Mouse (Mus musculus) G1E (cell line): ENCODE data around the gene Slc24a3.

ENCODE experiments used
- CTCF ChIP-seq: IDR thresholded peaks from 2 replicates; pipeline ENCODE4 v1.5.1; 2012; ENCODE audit warnings: low read depth, low read length, inconsistent platforms, mixed read lengths
- GATA1 ChIP-seq: IDR thresholded peaks from 2 replicates; pipeline ENCODE4 v1.6.1; 2012; ENCODE audit warnings: borderline replicate concordance, low read length, inconsistent platforms, mixed read lengths
- GATA2 ChIP-seq: IDR thresholded peaks from 2 replicates; pipeline ENCODE4 v1.6.1; 2012; ENCODE audit warnings: low read depth, low read length, inconsistent platforms, borderline replicate concordance
- POLR2AphosphoS5 ChIP-seq: IDR thresholded peaks from 2 replicates; pipeline ENCODE4 v1.6.1; 2012; ENCODE audit warnings: low read depth, low read length, inconsistent platforms; ENCODE audit not compliant: insufficient replicate concordance
- TAL1 ChIP-seq: conservative IDR thresholded peaks from 2 replicates; pipeline ENCODE4 v1.6.1; 2012; ENCODE audit warnings: low read depth, low read length, inconsistent platforms, mixed read lengths

DNA sequence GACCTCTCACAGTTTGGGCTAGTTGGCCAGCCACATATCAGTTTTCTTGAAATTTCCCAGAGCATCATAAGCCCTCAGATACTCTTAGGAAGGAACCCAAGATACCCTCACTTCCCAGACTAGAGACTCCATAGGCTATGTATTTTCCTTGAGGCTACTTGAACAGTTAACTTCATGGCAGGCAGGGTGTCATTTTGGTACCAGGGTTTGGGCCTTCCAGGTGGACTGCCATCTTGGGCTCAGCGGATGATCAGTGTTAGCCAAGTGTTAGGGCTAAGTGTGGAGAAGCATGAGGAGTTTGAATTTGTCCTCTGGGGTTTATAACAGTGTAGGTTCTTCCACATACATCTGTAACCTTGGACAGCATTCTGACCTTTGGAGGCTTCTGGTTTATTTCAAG, 124.6 kb downstream of the Slc24a3 start:
- TF ChIP-seq GATA1: no peak
- TF ChIP-seq CTCF: no peak
- no peak for TF ChIP-seq GATA2
- no peak for TF ChIP-seq TAL1
- no peak for TF ChIP-seq POLR2AphosphoS5
